Mouse (Mus musculus): ENCODE measurements at regions not wholly inside any gene's neighbourhood (a gene's known extent, or its start where the extent isn't known, plus 50 kb on each side); places are given as distances from the start of the nearest gene placed in this dataset.

- Histone ChIP-seq H3K9ac (no peak overlapping the region), H3K4me3 (no peak overlapping the region), H3K36me3 (replicated peaks) (no peaks in the 10 kb centered on the region), H3K9me3 (no peaks in the 10 kb centered on the region), H3K27me3 (replicated peaks) (0 out of 2 replicates have a peak, but pooled peaks cover 3% of the 10 kb centered on the region), H3K4me1 (no peaks in the 10 kb centered on the region), H3K27ac (no peak overlapping the region), H3K4me2 (no peak overlapping the region)
- ATAC-seq (replicated peaks): no peak
- 82% methylated on average over 6 of the region's 6 CpGs for WGBS
These were observed 144.1 kb downstream of the Barhl2 start for GRCm38 (mm10) chr5:106313874-106314273.

- Histone ChIP-seq H3K4me2 (no peak overlapping the region), H3K9me3 (no peaks in the 10 kb centered on the region), H3K36me3 (replicated peaks) (no peaks in the 10 kb centered on the region), H3K27me3 (replicated peaks) (no peaks in the 10 kb centered on the region), H3K9ac (no peak overlapping the region), H3K4me3 (no peak overlapping the region), H3K27ac (no peak overlapping the region), H3K4me1 (no peaks in the 10 kb centered on the region)
- ATAC-seq (replicated peaks): no peak
- 62% methylated on average over 4 of the region's 4 CpGs for WGBS
These were observed 156.6 kb downstream of the Barhl2 start for GRCm38 (mm10) chr5:106301372-106301771.

- Histone ChIP-seq H3K27ac (no peak overlapping the region), H3K4me2 (no peak overlapping the region), H3K36me3 (replicated peaks) (no peaks in the 10 kb centered on the region), H3K9ac (no peak overlapping the region), H3K27me3 (replicated peaks) (no peaks in the 10 kb centered on the region), H3K4me1 (no peaks in the 10 kb centered on the region), H3K4me3 (no peak overlapping the region), H3K9me3 (no peaks in the 10 kb centered on the region)
- ATAC-seq (replicated peaks): no peak
- WGBS: 24% methylated on average over 6 of the region's 6 CpGs
These were observed 161.2 kb downstream of the Barhl2 start for GRCm38 (mm10) chr5:106296721-106297120.

- Histone ChIP-seq H3K4me2 (no peak overlapping the region), H3K9ac (no peak overlapping the region), H3K4me1 (no peaks in the 10 kb centered on the region), H3K4me3 (no peak overlapping the region), H3K36me3 (replicated peaks) (no peaks in the 10 kb centered on the region), H3K27me3 (replicated peaks) (no peaks in the 10 kb centered on the region), H3K9me3 (no peaks in the 10 kb centered on the region), H3K27ac (no peak overlapping the region)
- no peak for ATAC-seq (replicated peaks)
- WGBS: 24% methylated on average over 2 of the region's 2 CpGs
These were observed 162.0 kb downstream of the Barhl2 start for GRCm38 (mm10) chr5:106295993-106296392.

GRCm38 (mm10) chr5:106295538-106295937 lies 162.4 kb downstream of the Barhl2 start:
- no peak for ATAC-seq (replicated peaks)

GRCm38 (mm10) chr5:106292387-106293229 lies 165.4 kb downstream of the Barhl2 start:
- Histone ChIP-seq H3K4me1 (no peaks in the 10 kb centered on the region), H3K4me2 (no peak overlapping the region), H3K27ac (no peak overlapping the region), H3K9ac (no peak overlapping the region), H3K9me3 (no peaks in the 10 kb centered on the region), H3K4me3 (no peak overlapping the region), H3K27me3 (replicated peaks) (no peaks in the 10 kb centered on the region), H3K36me3 (replicated peaks) (no peaks in the 10 kb centered on the region)
- no peak for ATAC-seq (replicated peaks)
- WGBS: 83% methylated on average over 16 of the region's 16 CpGs

More at GRCm38 (mm10) chr5:106295538-106295937, 162.4 kb downstream of the Barhl2 start:
- 6% methylated on average over 3 of the region's 3 CpGs for WGBS
- Histone ChIP-seq H3K36me3 (replicated peaks) (no peaks in the 10 kb centered on the region), H3K27me3 (replicated peaks) (no peaks in the 10 kb centered on the region), H3K4me2 (no peak overlapping the region), H3K9ac (no peak overlapping the region), H3K4me3 (no peak overlapping the region), H3K4me1 (no peaks in the 10 kb centered on the region), H3K27ac (no peak overlapping the region), H3K9me3 (no peaks in the 10 kb centered on the region)

GRCm38 (mm10) chr5:106285152-106285551 lies 172.8 kb downstream of the Barhl2 start:
- 7% methylated on average over 4 of the region's 4 CpGs for WGBS
- H3K36me3 ChIP-seq (replicated peaks): no peaks in the 10 kb centered on the region
- H3K27ac ChIP-seq: peak overlapping the region; percentile 13; the same call in 1 of the 2 replicates
- H3K4me2 ChIP-seq: no peak overlapping the region
- H3K9me3 ChIP-seq: no peaks in the 10 kb centered on the region
- H3K9ac ChIP-seq: no peak overlapping the region
- H3K4me1 ChIP-seq: peaks cover 9% of the 10 kb centered on the region
- H3K27me3 ChIP-seq (replicated peaks): no peaks in the 10 kb centered on the region
- no peak overlapping the region for H3K4me3 ChIP-seq
- peak; percentile 56; the same call in 1 of the 2 replicates for ATAC-seq (replicated peaks)

- ATAC-seq (replicated peaks): no peak
- no peak overlapping the region for H3K4me3 ChIP-seq
- WGBS: 13% methylated on average over 9 of the region's 9 CpGs
- peaks cover 9% of the 10 kb centered on the region for H3K4me1 ChIP-seq
- H3K4me2 ChIP-seq: no peak overlapping the region
- H3K9me3 ChIP-seq: no peaks in the 10 kb centered on the region
- H3K36me3 ChIP-seq (replicated peaks): no peaks in the 10 kb centered on the region
- no peaks in the 10 kb centered on the region for H3K27me3 ChIP-seq (replicated peaks)
- no peak overlapping the region for H3K9ac ChIP-seq
- no peak overlapping the region for H3K27ac ChIP-seq
These were observed 173.2 kb downstream of the Barhl2 start for GRCm38 (mm10) chr5:106284731-106285130.

GRCm38 (mm10) chr5:106282646-106283045 lies 175.3 kb downstream of the Barhl2 start:
- H3K36me3 ChIP-seq (replicated peaks): no peaks in the 10 kb centered on the region
- no peak for ATAC-seq (replicated peaks)
- 84% methylated on average over 9 of the region's 9 CpGs for WGBS

GRCm38 (mm10) chr5:106277786-106278185 lies 180.2 kb downstream of the Barhl2 start:
- H3K9ac ChIP-seq: no peak overlapping the region
- 90% methylated on average over 8 of the region's 8 CpGs for WGBS
- no peaks in the 10 kb centered on the region for H3K36me3 ChIP-seq (replicated peaks)
- H3K27me3 ChIP-seq (replicated peaks): no peaks in the 10 kb centered on the region
- no peak overlapping the region for H3K4me2 ChIP-seq
- no peak overlapping the region for H3K27ac ChIP-seq
- no peak for ATAC-seq (replicated peaks)
- no peaks in the 10 kb centered on the region for H3K9me3 ChIP-seq
- H3K4me3 ChIP-seq: no peak overlapping the region
- H3K4me1 ChIP-seq: no peaks in the 10 kb centered on the region

More at GRCm38 (mm10) chr5:106282646-106283045, 175.3 kb downstream of the Barhl2 start:
- Histone ChIP-seq H3K4me2 (no peak overlapping the region), H3K9ac (no peak overlapping the region), H3K4me3 (no peak overlapping the region), H3K9me3 (no peaks in the 10 kb centered on the region), H3K27me3 (replicated peaks) (no peaks in the 10 kb centered on the region), H3K27ac (no peak overlapping the region), H3K4me1 (peaks cover 9% of the 10 kb centered on the region)

- WGBS: 79% methylated on average over 9 of the region's 9 CpGs
- no peaks in the 10 kb centered on the region for H3K36me3 ChIP-seq (replicated peaks)
- no peak overlapping the region for H3K27ac ChIP-seq
- no peaks in the 10 kb centered on the region for H3K4me1 ChIP-seq
- no peak overlapping the region for H3K4me3 ChIP-seq
- H3K27me3 ChIP-seq (replicated peaks): no peaks in the 10 kb centered on the region
- no peak overlapping the region for H3K4me2 ChIP-seq
- ATAC-seq (replicated peaks): no peak
- H3K9ac ChIP-seq: no peak overlapping the region
- H3K9me3 ChIP-seq: no peaks in the 10 kb centered on the region
These were observed 180.7 kb downstream of the Barhl2 start for GRCm38 (mm10) chr5:106277231-106277630.

GRCm38 (mm10) chr5:106276186-106276585 lies 181.8 kb downstream of the Barhl2 start:
- H3K4me1 ChIP-seq: no peaks in the 10 kb centered on the region
- ATAC-seq (replicated peaks): no peak
- H3K4me3 ChIP-seq: no peak overlapping the region
- no peaks in the 10 kb centered on the region for H3K36me3 ChIP-seq (replicated peaks)
- no peaks in the 10 kb centered on the region for H3K27me3 ChIP-seq (replicated peaks)
- no peak overlapping the region for H3K27ac ChIP-seq
- H3K9ac ChIP-seq: no peak overlapping the region
- H3K4me2 ChIP-seq: no peak overlapping the region
- WGBS: 3% methylated on average over 2 of the region's 2 CpGs
- no peaks in the 10 kb centered on the region for H3K9me3 ChIP-seq

- WGBS: 24% methylated on average over 10 of the region's 10 CpGs
These were observed 183.3 kb downstream of the Barhl2 start for GRCm38 (mm10) chr5:106274617-106275016.

More at GRCm38 (mm10) chr5:106274617-106275016, 183.3 kb downstream of the Barhl2 start:
- no peaks in the 10 kb centered on the region for H3K36me3 ChIP-seq (replicated peaks)
- H3K9me3 ChIP-seq: no peaks in the 10 kb centered on the region
- H3K4me2 ChIP-seq: no peak overlapping the region
- no peak overlapping the region for H3K4me3 ChIP-seq
- H3K27ac ChIP-seq: no peak overlapping the region
- no peak for ATAC-seq (replicated peaks)
- no peaks in the 10 kb centered on the region for H3K4me1 ChIP-seq
- no peaks in the 10 kb centered on the region for H3K27me3 ChIP-seq (replicated peaks)
- H3K9ac ChIP-seq: no peak overlapping the region
